Mouse (Mus musculus) left cerebral cortex, adult 2 months (tissue): ENCODE measurements around the gene Thsd7b. TPM values are rescaled to one million over a fixed set of nuclear protein-coding genes. Genes with fewer than 3 reads are reported as not detected.
"Not testable (repeated sequence)": the region's sequence is repeated elsewhere in the genome, so short reads cannot be mapped to it uniquely, and the experiment has no call there.

Experiments
- DNase-seq, 2 experiments: peaks; one replicate each; pipeline ENCODE4 v3.0.0; 2021 to 2022; ENCODE audit warnings: low spot score in 2 of 2, mixed read lengths in 1 of 2; ENCODE audit errors: extremely low spot score in 1 of 2
- H3K27ac ChIP-seq: fragments of 200-600 bp; 2 replicates; pipeline ENCODE4 v1.8.1; 2022
- H3K4me3 ChIP-seq: fragments of 200-600 bp; 2 replicates; pipeline ENCODE4 v1.8.1; 2022
- CTCF ChIP-seq: fragments of 200-600 bp; IDR thresholded peaks from 2 replicates; pipeline ENCODE4 v1.8.1; 2022; ENCODE audit warnings: antibody characterized with exemption, mild to moderate bottlenecking, moderate library complexity
- intact Hi-C: fragments of 180-260 bp; cut with DNase I; formaldehyde crosslinking; loops from one replicate; pipeline ENCODE4 v1.15.1; 2025
- total RNA-seq, 2 experiments: library from RNA; stranded (reverse); gene quantifications; 2 replicates each; pipeline ENCODE4 v1.2.3; 2021

The Thsd7b gene
- total RNA-seq, 2 experiments from 2014 or later: 6.0 to 6.1 TPM

DNA sequence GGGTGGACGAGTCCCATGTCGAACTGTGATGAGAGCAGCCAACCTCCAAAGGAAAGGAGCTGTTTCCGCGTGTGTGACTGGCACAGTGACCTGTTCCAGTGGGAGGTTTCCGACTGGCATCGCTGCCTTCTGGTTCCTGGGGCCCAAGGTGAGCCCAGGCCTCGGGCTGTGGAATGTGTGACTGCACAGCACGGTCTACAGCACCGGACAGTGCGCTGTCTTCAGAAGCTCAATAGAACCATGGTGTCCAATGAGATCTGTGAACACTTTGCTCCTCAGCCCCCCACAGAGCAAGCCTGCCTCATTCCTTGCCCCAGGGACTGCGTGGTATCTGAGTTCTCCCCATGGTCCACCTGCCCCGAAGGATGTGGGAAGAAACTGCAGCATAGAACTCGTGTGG lies 322.3 kb downstream of the Thsd7b start:
- intact Hi-C loops: no loop called here

DNA sequence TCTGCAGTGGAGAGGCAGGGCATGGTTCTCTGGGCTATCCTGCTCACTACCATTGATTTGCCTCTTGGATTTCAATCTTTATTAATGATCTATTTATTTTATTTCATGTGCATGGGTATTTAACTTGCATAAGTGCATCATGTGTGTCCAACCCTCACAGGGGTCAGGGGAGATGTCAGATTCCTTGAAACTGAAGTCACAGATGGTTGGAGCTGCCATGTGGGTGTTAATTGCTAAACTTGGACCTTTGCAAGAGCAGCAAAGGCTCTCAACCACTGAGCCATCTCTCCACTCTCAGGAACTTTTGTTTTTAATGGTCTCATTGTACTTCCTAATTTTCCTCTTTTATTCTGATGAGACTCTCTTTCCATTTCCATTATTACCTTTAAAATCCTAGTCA lies 327.8 kb downstream of the Thsd7b start:
- DNase-seq: no peak
- intact Hi-C loops: loop anchor here (10.0 kb wide), 1 partner anchor 426 kb away; no protein-coding TSS in a partner anchor
- Histone ChIP-seq H3K27ac (no peak overlapping the region), H3K4me3 (no peak overlapping the region)
- no peak for TF ChIP-seq CTCF

More for the DNA sequence above, 322.3 kb downstream of the Thsd7b start:
- no peak for TF ChIP-seq CTCF
- no peak overlapping the region for H3K27ac ChIP-seq
- DNase-seq: no peak
- no peak overlapping the region for H3K4me3 ChIP-seq

DNA sequence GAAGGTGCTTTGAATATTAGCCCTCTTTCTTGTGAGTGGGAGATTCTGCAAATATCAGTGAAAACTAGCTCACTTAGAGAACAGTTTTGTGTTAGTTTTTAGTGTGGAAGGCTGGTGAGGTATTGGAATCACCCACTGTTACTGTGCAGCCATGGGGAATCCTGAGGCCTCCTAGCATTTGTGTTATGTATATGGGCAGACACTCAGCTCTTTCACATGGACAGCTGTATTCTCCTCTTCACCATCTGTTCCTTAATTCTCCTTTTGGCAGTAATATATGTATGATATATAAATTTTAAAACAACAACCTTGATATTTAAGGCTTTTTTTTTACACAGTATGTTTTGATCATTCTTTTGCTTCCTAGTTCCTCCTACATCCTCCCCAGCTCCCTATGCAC lies 329.2 kb downstream of the Thsd7b start:
- TF ChIP-seq CTCF: no peak
- peak overlapping the region; percentile 24; the same call in 1 of the 2 replicates for H3K27ac ChIP-seq
- no peak for DNase-seq
- intact Hi-C loops: loop anchor here (1.0 to 10.0 kb wide), 2 partner anchors 181 to 427 kb away; no protein-coding TSS in a partner anchor
- no peak overlapping the region for H3K4me3 ChIP-seq

DNA sequence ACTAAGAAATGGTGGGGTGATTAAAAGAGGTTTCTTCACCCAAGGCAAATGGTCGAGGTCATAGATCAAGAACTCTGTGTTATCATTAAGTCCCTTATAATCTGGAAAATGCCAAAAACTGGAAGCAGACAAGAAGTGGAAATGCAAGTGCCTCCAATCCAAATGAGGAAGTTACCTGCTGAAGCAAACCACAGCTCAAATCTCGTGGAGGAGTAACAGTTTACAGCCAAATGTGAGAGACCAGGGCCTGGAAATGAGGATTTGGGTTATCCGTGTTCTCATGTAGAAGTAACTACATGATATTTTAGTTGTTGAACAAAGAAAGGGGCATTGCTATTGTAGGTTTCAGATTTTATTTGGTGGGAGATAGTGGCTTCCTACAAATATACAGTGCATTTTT lies 335.3 kb downstream of the Thsd7b start:
- no peak overlapping the region for H3K27ac ChIP-seq
- H3K4me3 ChIP-seq: no peak overlapping the region
- no peak for TF ChIP-seq CTCF
- DNase-seq: no peak
- intact Hi-C loops: loop anchor here (10.0 kb wide), 1 partner anchor 434 kb away; no protein-coding TSS in a partner anchor

DNA sequence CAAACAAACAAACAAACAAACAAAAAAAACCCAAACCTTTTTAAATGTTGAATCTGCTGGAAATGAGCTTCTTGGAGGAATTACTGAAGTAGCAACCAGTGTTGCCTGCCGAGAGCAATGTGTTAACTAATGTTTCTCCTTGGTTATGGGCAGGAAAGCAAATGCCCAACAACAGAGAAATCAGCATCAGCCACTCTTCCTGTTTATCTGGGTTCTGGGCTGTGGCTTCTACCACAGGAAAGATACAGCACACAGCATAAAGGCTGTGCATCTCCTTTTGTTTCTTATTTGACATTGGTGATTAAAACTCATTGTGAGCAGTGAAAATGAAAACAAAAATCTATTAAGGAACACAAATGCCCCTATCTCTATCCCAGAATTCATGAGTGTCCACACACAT lies 343.0 kb downstream of the Thsd7b start:
- no peak for TF ChIP-seq CTCF
- intact Hi-C loops: no loop called here
- no peak for DNase-seq

DNA sequence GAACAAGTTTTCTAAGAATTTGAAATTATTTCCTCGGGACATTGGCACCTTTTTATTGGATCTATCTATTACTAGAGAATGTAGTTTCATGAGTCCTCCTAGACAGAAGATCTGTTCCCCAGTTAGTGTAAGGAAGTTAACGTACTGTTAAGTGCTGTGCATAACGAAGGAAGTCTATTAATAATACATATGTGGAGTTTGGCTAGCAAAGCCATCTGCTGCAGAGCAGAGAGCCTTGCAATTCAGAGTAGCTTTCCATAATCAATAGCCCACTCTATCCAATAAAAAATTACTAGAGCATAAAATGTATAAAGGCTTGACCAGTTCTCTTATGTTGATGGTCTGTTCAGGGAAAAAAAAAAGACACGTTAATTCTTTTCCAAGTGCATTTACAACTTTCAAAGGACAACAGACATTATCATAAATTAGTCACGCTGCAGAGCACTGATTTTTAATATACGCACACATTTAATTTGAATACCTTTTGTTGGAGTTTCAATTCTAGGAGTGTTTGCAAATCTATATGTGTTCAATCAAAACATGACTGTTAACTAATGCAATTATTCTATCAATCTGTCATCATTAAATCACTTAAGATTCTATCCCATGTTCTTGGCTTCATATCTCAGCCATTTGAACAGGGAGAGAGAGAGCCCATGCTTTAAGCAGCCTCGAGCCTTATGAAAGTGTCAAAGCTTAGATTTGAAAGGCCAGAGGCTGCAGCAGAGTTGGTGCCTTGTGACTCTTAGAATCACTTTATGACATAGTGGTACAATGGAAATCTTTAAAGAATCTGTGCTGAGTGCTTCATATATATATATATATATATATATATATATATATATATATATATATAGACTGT lies 346.6 kb downstream of the Thsd7b start:
- no peak for DNase-seq
- intact Hi-C loops: no loop called here
- no peak overlapping the region for H3K27ac ChIP-seq
- TF ChIP-seq CTCF: no peak
- H3K4me3 ChIP-seq: no peak overlapping the region

More for the DNA sequence above, 343.0 kb downstream of the Thsd7b start:
- Histone ChIP-seq H3K27ac (no peak overlapping the region), H3K4me3 (no peak overlapping the region)

DNA sequence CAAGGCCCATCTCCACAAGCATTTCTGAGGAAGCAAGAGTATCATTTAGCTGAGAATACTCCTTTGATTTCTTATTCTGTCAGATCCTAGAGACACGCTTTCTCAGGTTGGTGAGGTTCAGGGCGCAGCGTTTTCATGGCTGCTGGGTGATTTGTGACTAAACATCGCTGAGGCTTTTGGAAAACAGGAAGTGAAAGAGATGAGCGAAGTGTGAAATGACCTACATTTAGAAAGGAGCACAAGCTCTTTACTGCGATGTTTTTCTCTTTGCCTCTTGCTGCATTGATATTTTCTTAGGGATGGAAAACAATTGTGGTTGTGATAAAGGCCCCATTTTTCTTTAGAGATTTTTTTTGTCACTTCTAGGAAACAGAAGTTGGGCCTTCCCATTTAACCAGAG lies 351.4 kb downstream of the Thsd7b start:
- TF ChIP-seq CTCF: no peak
- intact Hi-C loops: no loop called here
- DNase-seq: no peak
- no peak overlapping the region for H3K4me3 ChIP-seq
- H3K27ac ChIP-seq: no peak overlapping the region

DNA sequence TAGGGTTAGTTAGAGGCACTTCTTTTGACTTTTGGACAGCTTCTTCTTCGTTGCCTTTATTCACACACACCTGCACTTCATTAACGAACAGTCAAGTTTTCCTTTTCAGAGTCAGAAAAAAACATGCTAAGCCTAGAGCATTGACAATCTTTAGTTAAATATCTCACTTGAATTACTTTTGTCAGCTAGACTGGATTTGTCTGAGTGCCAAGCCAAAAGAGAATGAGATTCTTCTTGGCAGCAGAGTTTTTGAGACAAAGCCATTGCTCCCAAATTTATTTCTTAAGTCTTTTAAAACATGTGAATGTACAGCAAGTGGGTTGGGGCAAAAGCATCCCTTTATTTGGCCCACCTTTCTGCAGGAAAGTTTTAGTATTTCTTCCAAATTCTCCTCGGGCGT lies 362.0 kb downstream of the Thsd7b start:
- Histone ChIP-seq H3K27ac (no peak overlapping the region), H3K4me3 (no peak overlapping the region)
- intact Hi-C loops: no loop called here
- no peak for DNase-seq
- TF ChIP-seq CTCF: no peak

DNA sequence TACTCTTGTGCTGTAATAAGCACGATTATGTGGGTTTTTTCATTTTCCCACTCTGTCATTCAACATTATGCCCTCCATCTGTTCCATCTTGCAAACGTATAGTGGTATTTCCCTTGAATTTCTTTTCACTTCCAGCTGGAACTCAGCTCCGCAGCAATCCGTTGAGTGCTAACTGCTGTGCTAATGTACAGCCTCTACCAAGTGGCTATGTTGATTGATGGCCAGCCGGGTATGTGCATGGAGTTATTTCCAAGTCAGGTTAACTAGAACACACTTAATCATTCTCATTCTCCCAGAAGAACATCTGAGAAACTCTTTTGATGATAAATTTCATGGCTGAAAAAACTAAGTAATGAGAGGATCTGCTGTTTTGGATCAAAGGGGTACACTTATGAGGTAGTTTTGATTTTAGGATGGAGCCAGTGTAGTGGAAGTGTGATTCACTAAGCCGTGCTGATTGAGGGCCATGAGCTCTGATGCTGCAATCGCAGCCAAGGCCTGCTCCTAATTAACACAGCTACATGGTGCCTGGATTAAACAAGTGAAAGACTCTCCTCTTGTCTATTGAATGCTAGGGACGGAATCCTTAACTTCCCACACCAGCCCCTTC lies 371.3 kb downstream of the Thsd7b start:
- intact Hi-C loops: no loop called here
- DNase-seq: no peak
- TF ChIP-seq CTCF: no peak
- H3K4me3 ChIP-seq: no peak overlapping the region
- no peak overlapping the region for H3K27ac ChIP-seq

DNA sequence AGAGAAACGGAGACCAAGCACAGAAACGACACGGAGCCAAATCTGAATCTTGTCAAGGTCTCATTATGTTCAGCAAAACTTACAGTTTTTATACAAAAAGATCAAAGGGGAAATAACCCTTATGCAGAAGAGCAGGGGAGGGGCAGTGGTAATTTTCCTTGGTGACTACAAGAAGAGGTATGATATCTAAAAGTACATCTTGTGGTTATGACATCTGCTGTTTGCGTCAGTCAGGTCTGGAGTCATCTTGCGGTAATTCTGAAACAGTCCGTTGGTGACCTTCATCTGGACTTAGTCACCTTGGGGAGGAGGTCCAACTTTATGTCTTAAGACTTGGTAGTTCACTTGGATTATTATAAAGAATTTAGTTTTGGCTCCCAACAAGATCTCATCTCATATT lies 378.3 kb downstream of the Thsd7b start:
- intact Hi-C loops, H3K4me3 ChIP-seq, DNase-seq, H3K27ac ChIP-seq: not testable (repeated sequence)

DNA sequence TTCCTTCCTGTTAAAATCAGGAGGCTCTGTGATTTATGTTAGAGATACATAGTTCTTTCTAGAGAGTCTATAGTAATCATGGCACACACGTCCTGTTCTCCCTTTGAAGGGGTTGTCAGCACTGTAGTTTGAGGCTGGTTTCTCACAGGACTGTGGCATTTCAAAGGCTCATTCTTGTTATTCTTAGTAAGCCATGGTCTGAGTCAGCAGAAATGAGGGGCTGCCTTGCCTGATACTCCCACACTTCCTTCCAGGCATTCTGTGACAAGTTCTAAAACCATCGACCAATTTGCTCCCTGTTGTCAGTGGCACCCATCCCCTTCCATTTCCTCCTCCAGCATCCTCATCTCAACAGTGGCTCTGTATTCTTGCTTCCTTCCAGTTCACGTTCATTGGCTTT lies 384.9 kb downstream of the Thsd7b start:
- intact Hi-C loops: no loop called here
- DNase-seq: no peak
- no peak overlapping the region for H3K27ac ChIP-seq
- TF ChIP-seq CTCF: no peak
- H3K4me3 ChIP-seq: no peak overlapping the region

DNA sequence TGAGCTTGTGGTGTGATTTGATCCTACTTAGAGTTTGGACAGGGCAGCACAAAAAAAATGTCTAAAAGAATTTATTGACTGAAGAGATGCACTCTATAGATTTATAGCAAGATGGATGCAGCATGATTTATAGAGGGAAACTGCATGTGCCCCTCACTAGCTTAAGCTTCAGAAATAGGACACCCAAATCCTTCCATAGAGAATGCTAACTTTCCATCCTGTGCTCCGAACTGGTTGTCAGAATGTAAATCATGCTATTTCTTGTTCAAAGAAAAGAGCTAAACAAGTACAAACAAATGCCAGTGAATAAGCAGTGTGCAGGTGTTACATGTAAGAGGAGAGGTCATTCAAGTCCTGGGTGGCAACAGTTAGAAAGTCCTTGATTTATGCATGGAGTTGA lies 402.8 kb downstream of the Thsd7b start:
- TF ChIP-seq CTCF: no peak
- Histone ChIP-seq H3K4me3 (no peak overlapping the region), H3K27ac (no peak overlapping the region)
- intact Hi-C loops: no loop called here
- no peak for DNase-seq
